Mouse (Mus musculus) small intestine, adult 2 months (tissue): ENCODE measurements around the gene Anp32a.

ENCODE experiments used
- CTCF ChIP-seq: fragments of 200-500 bp; IDR thresholded peaks from 2 replicates; pipeline ENCODE4 v1.5.1; 2012; ENCODE audit warnings: low read depth, mild to moderate bottlenecking, control low read depth, inconsistent platforms, low read length, moderate library complexity, mixed read lengths; ENCODE audit not compliant: insufficient replicate concordance, insufficient read length; ENCODE audit errors: extremely low read depth
- POLR2A ChIP-seq: fragments of 200-500 bp; IDR thresholded peaks from 2 replicates; pipeline ENCODE4 v1.6.1; 2012; ENCODE audit warnings: low read depth, mild to moderate bottlenecking, control low read depth, inconsistent platforms, low read length, moderate library complexity

- TF ChIP-seq CTCF (no peak), POLR2A (no peak)
These were observed 84.2 kb downstream of the Anp32a start for GRCm38 (mm10) chr9:62425265-62425664.
